Mouse (Mus musculus) left cerebral cortex, adult 11 months (tissue): Measurements from ENCODE around the gene Dnajc22.

Source experiments
- DNase-seq: peaks from one replicate; pipeline ENCODE4 v3.0.0; 2022; ENCODE audit warnings: low spot score

The Dnajc22 gene

DNA sequence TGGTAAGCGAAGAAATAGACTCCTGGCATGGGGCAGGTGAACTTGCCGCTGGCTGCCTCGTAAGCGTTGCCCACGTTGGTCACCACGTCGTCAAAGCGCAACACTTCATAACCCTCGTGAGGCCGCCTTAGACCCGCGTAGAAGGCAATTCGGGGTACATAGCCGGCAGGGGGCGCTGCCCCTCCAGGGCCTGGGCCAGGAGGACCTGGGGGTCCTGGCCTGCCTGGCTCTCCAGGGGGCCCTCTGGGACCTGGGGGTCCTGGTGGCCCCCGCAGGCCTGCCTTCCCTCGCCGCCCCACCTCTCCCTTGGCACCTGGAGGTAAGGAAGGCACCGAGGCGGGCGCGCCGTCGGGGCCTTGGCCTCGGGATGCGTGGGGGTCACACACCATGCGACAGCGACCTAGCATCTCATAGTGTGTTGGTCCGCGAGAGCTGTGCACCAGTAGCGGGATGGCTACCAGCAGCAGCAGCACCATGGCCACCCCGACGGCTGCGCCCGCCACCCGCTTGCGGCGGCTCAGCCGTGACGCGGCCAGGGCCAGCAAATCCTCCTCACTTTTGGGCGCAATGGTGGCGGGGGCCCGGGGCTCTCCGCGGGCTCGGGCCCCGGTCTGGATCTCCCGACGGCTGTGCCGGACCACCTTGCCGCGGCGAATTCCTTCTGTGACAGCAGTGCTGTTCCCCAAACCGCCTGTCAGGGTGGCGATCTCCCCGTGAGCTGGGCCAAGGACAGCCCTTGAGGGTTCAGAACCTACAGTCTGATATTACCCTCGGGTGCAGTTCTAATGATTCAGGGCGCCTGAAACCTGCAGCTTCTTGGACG is 5.5 kb upstream of the Dnajc22 start, which contains the start of gene C1ql4:
TSS of gene C1ql4 (minus strand) at position 565 of the 823 bp plus-strand sequence.
- DNase-seq, result no peak

DNA sequence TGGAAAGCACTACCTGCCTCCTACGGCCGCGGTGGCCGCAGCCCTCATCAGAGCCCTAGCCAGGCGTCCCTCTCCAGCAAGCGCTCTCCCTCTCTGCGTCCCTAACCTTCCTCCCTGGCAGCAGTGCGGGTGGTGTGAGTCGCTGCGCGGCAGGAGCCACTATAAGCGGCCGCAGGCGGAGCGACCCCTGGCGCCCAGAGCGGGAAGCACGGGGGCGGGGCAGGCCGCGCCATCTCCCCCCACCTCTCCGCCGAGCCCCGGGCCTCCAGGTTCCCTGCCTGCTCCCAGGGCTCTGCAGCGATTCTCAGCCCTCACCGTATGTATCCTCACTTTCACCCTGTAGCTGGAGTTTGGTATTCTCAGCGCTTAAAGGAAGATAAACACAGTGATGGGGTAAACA is 4.7 kb upstream of the Dnajc22 start:
- no peak for DNase-seq

DNA sequence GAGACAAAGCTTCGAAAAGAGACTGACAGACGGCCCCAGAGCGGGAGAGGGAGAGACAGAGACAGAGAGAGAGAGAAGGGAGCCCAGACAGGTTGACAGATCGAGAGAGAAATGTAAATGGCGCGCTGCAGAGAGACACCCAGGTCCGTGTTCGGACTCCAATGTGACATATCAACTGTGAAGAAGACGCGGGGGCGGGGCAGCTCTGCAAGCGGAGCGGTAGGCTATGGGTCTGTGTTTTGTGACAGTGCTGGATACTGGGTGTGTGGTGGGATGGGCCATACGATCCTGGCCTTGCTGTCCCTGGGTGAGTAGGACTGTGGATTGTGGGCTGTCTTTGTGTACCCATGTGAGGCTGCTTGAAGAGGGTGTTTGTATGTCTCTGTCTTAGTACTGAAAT is 3.9 kb upstream of the Dnajc22 start:
- DNase-seq, result no peak

DNA sequence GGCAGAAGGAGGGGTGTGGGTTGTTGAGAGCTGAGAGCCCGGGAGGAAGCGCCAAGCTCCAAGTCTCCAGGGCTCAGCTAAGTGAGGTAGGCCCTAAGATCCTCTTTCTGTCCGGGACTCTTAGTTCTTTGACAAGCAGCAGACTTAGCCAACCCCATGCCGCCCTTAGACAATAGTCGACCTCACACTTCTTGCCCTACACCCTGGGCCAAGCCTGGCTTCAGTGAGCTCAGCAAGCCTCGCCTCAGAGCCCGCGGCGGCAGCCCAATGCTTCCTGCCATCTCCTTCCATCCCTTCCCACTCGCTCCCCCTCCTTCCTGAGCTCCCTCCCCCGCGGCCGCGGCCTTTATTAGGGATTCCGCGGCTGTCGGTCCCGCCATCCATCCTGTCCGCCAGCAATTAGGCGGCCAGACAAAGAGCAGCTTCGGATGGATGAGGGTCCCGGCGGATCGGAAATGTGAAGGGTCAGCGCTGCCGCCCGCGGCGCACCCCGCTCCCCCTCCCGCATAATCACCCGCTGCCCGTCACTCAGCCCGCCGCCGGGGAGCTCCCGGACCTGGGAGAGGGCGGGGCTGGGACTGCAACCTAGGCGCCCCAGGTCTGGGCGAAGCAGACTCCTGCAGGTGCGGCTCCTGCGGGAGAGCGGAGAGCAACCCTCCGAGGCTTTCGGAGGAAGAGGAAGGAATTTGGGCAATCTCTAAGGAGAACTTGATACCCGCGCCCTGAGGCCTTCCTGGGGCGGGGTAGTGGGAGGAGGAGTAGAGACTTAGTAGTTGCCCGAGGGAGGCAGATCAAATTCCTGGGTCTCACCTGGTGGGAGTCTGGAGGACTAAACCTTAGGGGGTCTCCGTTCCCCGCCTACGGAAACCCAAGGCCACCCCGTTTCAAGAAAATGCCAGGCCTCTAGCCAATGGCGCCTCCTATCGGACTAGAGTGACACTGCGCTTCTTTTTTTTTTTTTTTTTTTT is 605 bp downstream of the Dnajc22 start:
- DNase-seq, result no peak

DNA sequence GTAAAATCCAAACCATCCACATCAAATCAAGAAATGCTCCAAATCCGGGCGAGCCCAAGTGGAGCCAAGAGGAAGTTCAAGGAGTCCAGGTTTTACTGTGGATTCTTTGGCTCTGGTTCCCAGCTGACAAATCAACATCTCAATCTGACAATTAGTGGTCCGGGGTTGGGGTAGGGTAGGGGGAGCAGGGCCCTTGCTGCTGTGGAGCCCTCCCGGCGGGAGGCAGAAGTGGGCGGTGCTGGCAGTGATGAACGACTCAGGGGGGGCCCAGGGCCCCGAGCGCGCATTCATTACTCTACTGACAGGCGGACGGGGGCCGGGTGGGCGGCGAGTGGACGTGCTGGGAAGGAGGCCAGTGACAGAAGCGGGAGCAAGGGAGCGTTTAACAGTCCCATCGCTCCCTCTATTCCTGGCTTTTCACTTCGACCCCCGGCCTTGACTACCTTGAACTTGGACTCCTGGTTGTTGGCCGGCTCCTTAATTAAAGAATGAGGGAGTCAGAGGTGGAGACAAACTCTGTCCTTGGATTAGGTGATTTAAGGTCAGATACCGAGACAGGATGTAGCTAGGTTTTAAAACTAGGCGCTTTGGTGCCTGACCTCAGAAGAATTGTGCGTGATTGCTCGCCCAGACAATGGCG is 1.8 kb downstream of the Dnajc22 start:
- DNase-seq, result no peak

DNA sequence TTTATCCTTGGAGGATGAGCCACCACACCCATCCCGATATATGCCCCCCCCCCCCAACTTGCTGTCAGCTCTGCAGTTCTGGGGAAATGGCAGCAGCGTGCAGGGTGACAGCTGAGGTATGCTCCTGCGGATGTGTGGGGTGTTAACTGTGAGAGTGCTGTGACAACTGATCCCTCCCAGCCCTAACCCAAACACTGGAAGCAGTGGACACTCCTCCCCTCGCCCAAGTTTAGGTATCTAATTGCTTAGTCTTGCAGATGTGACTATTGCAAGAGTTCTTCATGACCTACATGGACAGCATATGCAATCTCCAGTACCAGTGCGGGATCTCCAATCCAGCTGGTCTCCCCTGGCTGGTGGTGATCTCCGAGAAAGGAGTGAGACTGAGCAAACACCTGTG is 2.4 kb downstream of the Dnajc22 start:
- DNase-seq, result no peak

DNA sequence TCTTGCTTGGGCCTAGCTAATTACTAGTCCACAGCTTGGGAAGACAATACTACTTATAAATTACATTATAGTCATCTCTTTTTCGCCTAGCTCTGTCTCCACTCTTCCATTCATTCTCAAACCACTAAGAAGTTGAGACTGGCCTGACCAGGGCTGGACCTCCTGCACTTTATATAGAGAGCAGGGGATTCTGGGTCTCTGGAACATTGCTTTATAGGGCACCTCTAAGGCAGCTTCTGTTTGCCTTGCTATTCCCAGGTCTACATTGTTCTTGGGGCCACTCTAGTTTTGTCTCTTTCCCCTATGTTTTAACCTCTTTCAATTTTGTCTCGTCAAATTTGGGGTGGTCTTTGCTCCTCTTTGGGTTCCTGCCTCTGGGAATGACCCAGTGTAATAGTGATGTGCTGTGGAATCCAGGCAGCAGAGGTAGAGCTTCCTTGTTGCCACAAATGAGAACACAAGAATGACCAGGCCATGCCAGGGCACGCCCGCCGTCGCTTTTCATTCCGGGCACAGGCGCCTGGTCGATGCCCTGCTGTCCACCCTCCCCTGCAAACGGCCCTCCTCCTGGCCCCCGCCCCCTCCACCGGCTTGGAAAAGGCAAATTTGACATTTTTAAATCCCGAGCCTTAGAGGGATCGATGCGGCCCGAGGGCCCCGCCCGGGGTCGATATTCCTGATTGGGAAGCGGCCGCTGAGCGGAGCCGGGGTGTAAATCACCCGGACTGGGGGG is 3.3 kb downstream of the Dnajc22 start:
- DNase-seq, result no peak

DNA sequence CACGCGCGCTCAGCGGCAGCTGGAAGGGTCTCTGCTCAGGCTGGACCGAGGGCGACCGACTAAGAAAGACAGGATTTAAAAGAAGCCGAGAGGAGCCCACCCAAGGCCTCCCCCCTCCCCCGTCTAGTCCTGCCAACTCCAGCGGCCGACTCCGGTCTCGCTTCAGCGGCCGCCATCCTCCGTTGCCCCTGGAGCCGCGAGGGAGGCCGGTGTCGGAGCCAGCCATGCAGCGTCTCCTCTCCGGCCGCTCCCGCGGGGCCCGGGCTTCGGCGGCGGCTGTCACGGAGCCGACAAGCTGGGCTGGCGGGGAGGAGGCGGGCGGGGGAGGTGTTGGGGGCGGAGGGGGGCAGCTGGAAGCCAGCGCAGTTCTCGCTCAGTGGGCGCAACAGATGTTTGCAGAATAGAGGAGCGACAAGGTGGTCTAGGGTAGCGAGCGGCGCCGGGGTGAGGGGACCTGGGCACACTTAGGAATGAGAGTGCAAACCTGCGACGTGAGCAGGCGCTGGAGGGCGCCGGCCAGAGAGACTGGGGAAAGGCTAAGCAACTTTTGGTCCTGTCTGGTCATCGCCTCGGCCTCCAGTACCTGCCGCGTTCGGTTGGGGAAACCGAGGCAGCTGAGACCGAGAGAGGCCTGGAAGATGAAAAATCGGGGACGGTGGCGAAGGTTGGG is 4.0 kb downstream of the Dnajc22 start:
- no peak for DNase-seq

DNA sequence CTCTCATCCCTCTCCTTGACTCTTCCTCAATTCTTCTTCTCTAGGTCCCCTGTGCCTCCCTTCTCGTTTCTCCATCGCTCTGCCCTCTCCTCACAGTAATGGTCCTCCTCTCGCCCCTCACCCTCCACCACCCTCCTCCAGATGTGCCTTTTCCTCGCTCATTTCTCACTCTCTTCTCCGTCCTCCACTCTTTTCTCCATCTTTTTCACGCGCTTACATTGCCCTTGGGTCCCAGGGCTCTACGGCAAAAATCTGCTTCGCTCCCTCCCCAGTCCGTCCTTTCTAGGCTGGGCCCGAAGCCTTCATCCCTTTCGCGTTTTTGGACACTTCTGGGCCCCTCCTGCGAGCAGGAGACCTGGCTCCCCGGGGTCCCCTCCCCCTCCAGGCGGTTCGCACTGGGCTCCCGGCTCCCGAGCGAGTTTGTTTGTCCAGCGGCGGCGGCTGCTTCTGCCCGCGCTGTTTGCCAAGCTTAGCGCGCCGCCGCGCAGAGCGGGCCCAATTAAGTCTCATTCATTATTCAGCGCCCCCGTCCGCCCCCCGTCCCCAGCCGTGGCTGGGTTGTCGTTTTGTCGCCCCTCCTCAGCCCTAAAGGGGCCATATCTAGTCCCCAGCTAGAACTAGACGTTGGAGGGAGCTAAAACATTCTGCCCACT is 5.0 kb downstream of the Dnajc22 start:
- no peak for DNase-seq

DNA sequence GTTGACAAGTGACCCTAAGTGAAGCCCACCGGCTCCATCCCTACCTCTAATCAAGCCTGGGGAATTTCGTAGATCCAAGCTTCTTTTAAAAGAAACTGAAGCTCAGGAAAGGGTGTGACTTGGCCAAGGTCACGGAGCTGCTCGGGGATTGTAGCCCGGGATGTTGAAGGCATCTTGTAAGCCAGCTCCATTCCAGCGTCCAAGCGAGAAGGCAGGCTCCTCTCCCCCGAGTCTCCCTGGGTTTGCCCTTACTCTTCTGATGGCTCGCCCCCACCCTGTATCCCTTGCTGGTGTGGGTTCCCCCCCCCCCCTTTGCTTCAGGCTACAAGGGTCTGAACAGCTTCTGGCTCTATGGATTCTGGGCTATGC is 5.5 kb downstream of the Dnajc22 start:
- no peak for DNase-seq

DNA sequence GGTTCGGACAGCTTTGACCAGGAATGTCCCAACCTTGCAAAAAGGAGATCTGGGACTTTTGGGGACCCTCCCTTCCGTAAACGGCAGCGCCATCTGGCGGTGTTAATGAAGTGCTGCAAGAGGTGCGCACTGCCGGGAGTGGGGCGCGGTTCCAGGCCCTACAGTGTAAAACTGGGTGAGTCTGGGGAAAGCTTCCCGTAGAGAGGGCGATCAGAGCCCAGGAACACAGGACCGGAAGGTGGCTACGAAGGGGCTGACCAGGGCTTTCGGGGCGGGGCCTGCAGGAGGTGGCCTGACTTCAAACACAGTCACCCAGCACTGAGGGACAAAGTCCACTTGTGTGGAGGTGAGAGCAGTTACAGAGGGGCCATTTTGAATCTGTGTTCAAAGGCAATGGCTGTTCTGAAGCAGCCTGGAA is 6.2 kb downstream of the Dnajc22 start:
- DNase-seq, result no peak

DNA sequence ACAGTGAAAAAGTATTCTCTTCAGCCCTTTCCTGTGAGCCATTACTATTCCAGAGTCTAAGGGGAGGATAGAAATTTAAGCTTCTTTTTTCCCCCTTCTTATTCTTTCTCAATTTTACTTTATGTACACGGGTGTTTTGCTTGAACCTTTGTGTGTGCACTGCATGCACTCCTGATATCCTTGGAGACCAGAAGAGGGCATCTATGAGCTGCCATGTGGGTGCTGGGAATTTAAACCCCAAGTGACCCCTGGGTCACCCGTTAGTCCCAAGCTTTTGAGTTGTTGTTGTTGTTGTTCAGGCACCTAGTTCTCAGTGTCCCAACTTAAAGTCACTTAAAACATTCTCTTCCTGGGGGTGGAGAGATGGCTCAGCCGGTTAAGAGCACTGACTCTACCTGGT is 7.0 kb downstream of the Dnajc22 start:
- no peak for DNase-seq

DNA sequence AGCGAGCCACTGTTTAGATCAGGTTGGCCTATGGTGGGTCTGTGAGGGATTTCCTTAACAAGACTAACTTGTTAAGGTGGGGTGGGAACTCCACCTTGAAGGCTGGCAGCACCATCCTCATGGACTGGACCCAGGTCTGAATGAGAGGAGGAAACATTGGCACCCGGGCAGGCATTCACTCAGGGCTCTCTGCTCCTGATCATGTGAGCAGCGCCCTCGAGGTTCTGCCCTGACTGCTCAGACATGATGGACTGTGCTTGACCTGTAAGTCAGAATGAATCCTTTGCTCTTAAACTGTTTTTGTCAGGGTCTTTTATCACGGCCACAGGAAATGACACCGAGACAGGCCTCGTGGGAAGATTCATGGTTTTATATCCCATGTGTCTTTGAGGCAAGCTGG is 12.3 kb downstream of the Dnajc22 start:
- no peak for DNase-seq

DNA sequence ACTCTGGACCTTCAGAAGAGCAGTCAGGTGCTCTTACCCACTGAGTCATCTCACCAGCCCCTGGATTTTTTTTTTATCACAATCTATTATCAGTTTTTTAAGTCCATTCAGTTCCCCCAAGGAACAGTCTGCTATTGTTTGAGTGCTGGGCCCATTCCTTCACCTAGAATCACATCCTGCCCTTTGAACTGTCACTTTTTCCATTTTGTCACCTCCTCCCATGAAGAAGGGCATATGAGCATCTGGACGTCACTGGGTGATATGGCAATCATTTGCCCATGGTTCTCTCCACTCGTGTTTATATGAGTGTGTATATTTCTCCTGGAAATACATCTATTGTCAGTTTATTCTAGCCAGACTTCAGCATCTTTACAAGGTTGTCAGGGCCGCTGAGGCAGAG is 14.9 kb downstream of the Dnajc22 start:
- DNase-seq, result no peak

DNA sequence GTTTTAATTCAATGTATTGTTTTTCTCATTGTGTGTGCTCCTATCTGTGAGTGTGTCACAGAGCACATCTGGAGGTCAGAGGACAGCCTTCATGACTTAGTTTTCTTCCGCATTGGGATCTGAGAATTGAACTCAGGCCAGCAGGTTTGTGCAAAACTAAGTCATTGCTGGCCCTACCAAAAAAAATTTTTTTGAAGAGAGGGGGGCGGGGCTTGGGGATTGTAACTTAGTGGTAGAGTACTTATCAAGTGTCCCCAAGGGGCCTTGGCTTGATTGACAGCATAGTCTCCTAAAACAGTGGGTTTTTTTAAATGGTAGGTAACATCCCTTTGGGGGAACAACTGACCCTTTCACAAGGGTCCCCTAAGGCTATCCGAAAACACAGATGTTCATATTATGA is 18.2 kb downstream of the Dnajc22 start:
- DNase-seq, result no peak

DNA sequence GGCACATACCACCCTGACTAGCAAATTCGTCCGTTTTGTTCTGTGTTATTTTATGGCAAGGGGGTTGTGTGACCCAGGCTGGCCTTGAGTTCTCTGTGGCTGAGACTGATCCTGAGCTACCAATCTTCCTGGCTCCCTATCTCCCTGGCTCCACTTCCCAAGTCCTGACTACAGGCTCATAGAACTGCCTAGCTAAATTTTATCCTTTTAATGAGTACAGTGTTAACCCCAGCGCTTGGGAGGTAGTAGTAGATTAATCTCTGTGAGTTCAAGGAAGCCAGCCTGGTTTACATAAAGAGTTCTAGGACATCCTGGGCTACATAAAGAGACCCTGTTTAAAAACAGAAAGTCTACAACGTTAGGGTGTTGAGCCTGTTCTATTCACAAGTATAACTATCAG is 18.8 kb downstream of the Dnajc22 start:
- DNase-seq, result no peak

DNA sequence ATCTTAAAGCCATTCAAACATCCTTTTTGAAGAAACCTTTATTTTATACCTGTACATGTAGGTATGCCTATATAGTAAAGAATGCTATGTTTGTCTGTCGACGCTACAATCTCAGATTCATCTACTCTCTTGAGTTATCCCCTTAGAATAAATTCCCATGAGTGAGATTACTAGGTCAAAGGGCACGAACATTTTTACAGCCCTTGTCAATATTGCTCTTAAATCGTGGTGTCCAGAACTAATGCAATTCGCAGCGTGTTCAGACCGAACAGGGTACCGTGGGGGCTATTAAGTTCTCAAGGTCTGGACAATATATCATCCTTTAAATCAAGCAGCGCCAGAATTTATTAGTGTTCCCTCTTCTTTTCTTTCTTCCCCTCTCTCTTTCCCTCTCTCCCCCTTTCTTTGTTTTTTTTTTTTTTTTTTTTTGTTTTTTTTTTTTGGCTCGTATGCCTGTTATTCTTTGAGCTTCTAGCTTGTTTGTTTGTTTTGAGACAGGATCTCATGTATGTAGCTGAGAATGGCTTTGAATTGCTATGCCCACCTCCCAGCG is 19.9 kb downstream of the Dnajc22 start:
- DNase-seq, result no peak

DNA sequence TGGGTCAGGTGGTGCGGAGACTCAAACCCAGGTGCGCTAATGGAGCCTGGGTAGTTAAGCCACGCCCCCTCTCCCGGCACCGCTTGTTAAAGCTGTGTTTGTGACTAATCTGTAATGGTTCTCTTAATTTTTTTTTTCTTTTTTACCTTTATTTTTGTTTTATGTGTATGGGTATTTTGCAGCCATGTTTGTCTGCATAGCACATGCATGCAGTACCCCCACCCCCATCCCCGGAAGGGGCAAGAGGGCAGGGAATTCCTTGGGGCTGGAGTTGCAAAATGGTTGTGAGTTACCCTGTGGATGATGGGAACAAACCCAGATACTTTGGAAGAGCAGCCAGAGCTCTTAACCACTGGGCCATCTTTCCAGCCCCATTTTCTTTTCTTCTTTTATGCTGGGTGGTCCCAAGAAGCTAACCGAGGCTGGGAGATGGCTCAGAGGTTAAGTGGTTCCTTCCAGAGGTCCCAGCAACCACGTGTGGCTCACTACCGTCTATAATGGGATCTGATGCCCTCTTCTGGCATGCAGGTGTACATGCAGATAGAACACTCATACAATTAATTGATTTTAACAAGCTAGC is 20.5 kb downstream of the Dnajc22 start:
- no peak for DNase-seq

DNA sequence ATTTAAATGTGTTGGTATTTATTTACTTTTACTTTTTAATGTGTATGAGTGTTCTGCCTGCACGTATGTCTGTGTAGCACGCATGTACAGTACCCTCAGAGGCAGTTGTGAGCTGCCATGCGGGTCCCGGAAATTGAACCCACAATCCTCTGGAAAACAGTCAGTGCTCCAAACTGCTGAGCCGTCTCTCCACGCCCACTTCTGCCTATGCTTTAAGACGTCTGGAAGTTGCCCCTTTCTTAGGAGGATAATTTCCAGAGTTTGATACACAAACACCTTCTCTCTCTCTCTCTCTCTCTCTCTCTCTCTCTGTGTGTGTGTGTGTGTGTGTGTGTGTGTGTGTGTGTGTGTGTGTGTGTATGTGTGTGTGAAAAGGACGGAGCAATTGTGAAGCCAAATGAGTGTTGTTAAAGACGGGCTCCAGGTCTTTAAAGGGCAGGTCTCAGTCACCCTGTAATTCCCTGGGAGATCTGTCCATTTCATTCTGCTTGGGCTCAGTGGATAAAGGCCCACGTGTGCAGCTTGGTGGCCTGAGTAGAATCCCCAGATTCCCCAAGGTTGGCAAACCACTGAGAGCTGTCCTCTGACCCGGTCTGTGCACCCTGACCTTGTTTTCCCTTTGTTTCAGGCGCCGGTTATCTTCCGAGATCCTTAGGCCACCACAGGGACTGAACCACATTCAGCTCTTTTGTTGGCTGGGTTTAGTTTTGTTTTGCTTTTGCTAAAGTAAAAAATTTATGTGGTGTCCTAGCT is 21.5 kb downstream of the Dnajc22 start:
- no peak for DNase-seq

DNA sequence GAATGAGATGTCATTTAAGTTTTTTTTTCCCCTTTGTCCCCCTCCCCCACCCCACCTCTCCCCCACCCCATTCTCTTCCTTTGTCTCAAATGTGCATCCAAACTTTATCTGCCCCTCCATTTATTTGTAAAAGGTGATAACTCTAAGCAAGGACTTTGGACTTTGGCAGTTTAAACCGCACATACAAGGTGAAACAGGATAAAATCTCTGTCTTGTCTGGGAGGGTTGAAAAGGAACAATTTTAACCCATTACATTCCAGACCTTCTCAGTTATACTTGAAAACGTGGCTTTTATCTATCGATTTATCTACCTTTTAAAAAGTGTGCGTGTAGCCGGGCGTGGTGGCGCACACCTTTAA is 22.1 kb downstream of the Dnajc22 start:
- no peak for DNase-seq
